Mouse (Mus musculus) ES-Bruce4 (cell line): ENCODE measurements around the gene Zfp217. TPM values are rescaled to one million over a fixed set of nuclear protein-coding genes. Genes with fewer than 3 reads are reported as not detected.

Experiments used
- H3K27ac ChIP-seq: 2 replicates; pipeline ENCODE4 v1.5.1; 2012; ENCODE audit warnings: low read length, inconsistent platforms; ENCODE audit not compliant: insufficient read depth
- H3K27me3 ChIP-seq: 2 replicates; pipeline ENCODE4 v1.6.1; 2012; ENCODE audit warnings: mild to moderate bottlenecking, low read length, inconsistent platforms; ENCODE audit not compliant: control insufficient read depth, poor library complexity, insufficient read depth, severe bottlenecking
- H3K36me3 ChIP-seq: 2 replicates; pipeline ENCODE4 v1.6.1; 2012; ENCODE audit warnings: inconsistent platforms, mild to moderate bottlenecking, low read length, moderate library complexity; ENCODE audit not compliant: control insufficient read depth, poor library complexity, insufficient read depth, severe bottlenecking
- H3K4me1 ChIP-seq: one replicate; pipeline ENCODE4 v1.8.1; 2011; ENCODE audit warnings: low read length; ENCODE audit not compliant: control insufficient read depth, insufficient read depth
- H3K4me3 ChIP-seq: 2 replicates; pipeline ENCODE4 v1.5.1; 2011; ENCODE audit warnings: low read depth, mild to moderate bottlenecking, low read length
- H3K9ac ChIP-seq: 2 replicates; pipeline ENCODE4 v1.6.1; 2012; ENCODE audit warnings: low read depth, mild to moderate bottlenecking, inconsistent platforms; ENCODE audit not compliant: poor library complexity, severe bottlenecking
- H3K9me3 ChIP-seq: replicated peaks from 2 replicates; pipeline ENCODE4 v1.6.1; 2012; ENCODE audit warnings: mild to moderate bottlenecking, low read length, inconsistent platforms; ENCODE audit not compliant: control insufficient read depth, poor library complexity, insufficient read depth, severe bottlenecking
- CTCF ChIP-seq: IDR thresholded peaks from one replicate; pipeline ENCODE4 v1.8.1; 2011; ENCODE audit warnings: low read depth, low read length
- EP300 ChIP-seq: IDR thresholded peaks from 2 replicates; pipeline ENCODE4 v1.6.1; 2011; ENCODE audit warnings: low read depth, low read length; ENCODE audit not compliant: insufficient read depth
- POLR2A ChIP-seq: IDR thresholded peaks from one replicate; pipeline ENCODE4 v1.8.1; 2011; ENCODE audit warnings: low read length; ENCODE audit not compliant: insufficient read depth
- polyA plus RNA-seq: library from polyadenylated mRNA; stranded (reverse); fragments of >200 nt; gene quantifications from 2 replicates; pipeline ENCODE4 v1.2.4, GENCODE M21; 2011; ENCODE audit warnings: low read depth; ENCODE audit not compliant: missing spikeins, insufficient read depth, insufficient read length

Gene Zfp217
- polyA plus RNA-seq, 1 experiment, result 39.6 TPM

- Histone ChIP-seq H3K4me3 (no peak overlapping the region), H3K4me1 (peaks cover 3% of the 10 kb centered on the region), H3K9me3 (no peaks in the 10 kb centered on the region), H3K27ac (no peak overlapping the region), H3K9ac (no peak overlapping the region), H3K27me3 (no peaks in the 10 kb centered on the region), H3K36me3 (no peaks in the 10 kb centered on the region)
- no peak for TF ChIP-seq POLR2A
- TF ChIP-seq EP300, result no peak
- TF ChIP-seq CTCF, result no peak
These were observed 53.0 kb downstream of the Zfp217 start for GRCm38 (mm10) chr2:170094871-170095270.

DNA sequence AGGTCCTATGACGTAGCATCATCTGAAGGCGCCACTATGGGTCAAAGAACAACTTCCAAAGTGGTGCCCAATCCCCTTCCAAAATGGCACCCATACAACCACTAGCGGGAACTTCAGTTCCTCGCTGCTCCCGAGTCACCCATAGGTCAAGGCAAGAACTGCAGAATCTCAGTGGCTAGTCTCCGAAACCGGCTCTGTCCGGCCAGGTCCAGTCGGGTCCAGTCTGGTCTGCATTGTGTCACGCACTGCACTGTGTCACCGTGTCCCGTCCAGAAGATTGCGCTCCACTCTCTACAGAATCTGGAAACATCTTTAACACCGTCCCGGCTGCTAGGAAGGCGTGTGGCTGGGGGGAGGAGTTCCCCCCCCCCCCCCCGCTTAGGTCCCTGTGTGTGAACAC is 53.7 kb downstream of the Zfp217 start:
- Histone ChIP-seq H3K27ac (no peak overlapping the region), H3K4me3 (no peak overlapping the region)

GRCm38 (mm10) chr2:170091563-170092443 is 56.1 kb downstream of the Zfp217 start:
- TF ChIP-seq EP300, result no peak
- no peak for TF ChIP-seq CTCF
- TF ChIP-seq POLR2A, result no peak
- no peak overlapping the region for H3K27ac ChIP-seq
- peaks cover 3% of the 10 kb centered on the region for H3K4me1 ChIP-seq
- 0 out of 2 replicates have a peak, but pooled peaks cover 1% of the 10 kb centered on the region for H3K27me3 ChIP-seq
- no peaks in the 10 kb centered on the region for H3K9me3 ChIP-seq
- H3K4me3 ChIP-seq, result no peak overlapping the region
- H3K36me3 ChIP-seq, result no peaks in the 10 kb centered on the region
- H3K9ac ChIP-seq, result no peak overlapping the region

More for the DNA sequence above, 53.7 kb downstream of the Zfp217 start:
- Histone ChIP-seq H3K36me3 (no peaks in the 10 kb centered on the region), H3K9me3 (no peaks in the 10 kb centered on the region), H3K4me1 (peaks cover 3% of the 10 kb centered on the region), H3K27me3 (no peaks in the 10 kb centered on the region), H3K9ac (no peak overlapping the region)
- TF ChIP-seq EP300 (0 out of 2 replicates have a peak, but pooled peaks have one; percentile 49), POLR2A (no peak)

- Histone ChIP-seq H3K9ac (no peak overlapping the region), H3K4me3 (peak overlapping the region; percentile 15; the same call in 1 of the 2 replicates), H3K27ac (no peak overlapping the region), H3K4me1 (no peaks in the 10 kb centered on the region), H3K36me3 (no peaks in the 10 kb centered on the region), H3K27me3 (no peaks in the 10 kb centered on the region), H3K9me3 (no peaks in the 10 kb centered on the region)
- peak; percentile 76 for TF ChIP-seq CTCF
- TF ChIP-seq POLR2A, result no peak
These were observed 69.4 kb downstream of the Zfp217 start for GRCm38 (mm10) chr2:170078442-170079017.

DNA sequence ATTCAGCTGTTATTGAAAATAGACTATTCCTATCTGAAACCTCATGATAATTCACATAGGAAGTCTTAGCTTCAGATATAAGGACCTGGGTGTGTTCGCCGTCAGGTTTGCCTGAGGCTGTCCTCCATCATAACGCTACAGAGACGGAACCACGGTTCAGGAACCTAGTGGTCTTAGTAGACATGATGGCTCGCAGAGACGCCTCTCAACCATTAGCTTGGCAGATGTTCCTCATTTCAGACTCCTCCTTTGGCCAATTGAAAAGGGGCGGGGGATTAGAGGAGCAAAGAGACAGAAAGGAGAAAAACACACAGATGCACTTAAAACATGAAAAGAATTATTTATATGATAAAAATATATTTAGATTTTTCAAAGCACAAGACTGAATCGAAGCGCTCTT is 69.9 kb downstream of the Zfp217 start:
- Histone ChIP-seq H3K27ac (no peak overlapping the region), H3K4me1 (no peaks in the 10 kb centered on the region), H3K9ac (no peak overlapping the region), H3K9me3 (no peaks in the 10 kb centered on the region), H3K4me3 (no peak overlapping the region), H3K36me3 (no peaks in the 10 kb centered on the region), H3K27me3 (no peaks in the 10 kb centered on the region)
- TF ChIP-seq POLR2A (no peak), EP300 (no peak), CTCF (no peak)

- no peaks in the 10 kb centered on the region for H3K9me3 ChIP-seq
- TF ChIP-seq EP300 (no peak), POLR2A (no peak), CTCF (no peak)
- H3K27me3 ChIP-seq, result no peaks in the 10 kb centered on the region
- H3K4me1 ChIP-seq, result no peaks in the 10 kb centered on the region
- no peaks in the 10 kb centered on the region for H3K36me3 ChIP-seq
- H3K9ac ChIP-seq, result no peak overlapping the region
- H3K27ac ChIP-seq, result no peak overlapping the region
- no peak overlapping the region for H3K4me3 ChIP-seq
These were observed 70.9 kb downstream of the Zfp217 start for GRCm38 (mm10) chr2:170076941-170077490.
